Mouse (Mus musculus) heart, postnatal 0 days (tissue): ENCODE measurements around the gene Islr2. TPM values are rescaled to one million over a fixed set of nuclear protein-coding genes. Genes with fewer than 3 reads are reported as not detected.

Experiments
- ATAC-seq: fragments of 200-750 bp; cut with Nextera tagmentation; 2 replicates; pipeline ENCODE4 v1.8.0; 2017; ENCODE audit warnings: low read depth, moderate number of reproducible peaks, moderate library complexity; ENCODE audit not compliant: insufficient read depth
- DNase-seq: peaks from one replicate; pipeline ENCODE4 v3.0.0-alpha.2; 2016; ENCODE audit warnings: low spot score
- H3K27ac ChIP-seq: fragments of 300-500 bp; sonication (generic); 2 replicates; pipeline ENCODE4 v1.5.1; 2014; ENCODE audit warnings: low read depth, mild to moderate bottlenecking
- H3K27me3 ChIP-seq: fragments of 300-500 bp; sonication (generic); 2 replicates; pipeline ENCODE4 v1.6.1; 2014; ENCODE audit warnings: low read length, mixed read lengths; ENCODE audit not compliant: control insufficient read depth, insufficient read depth
- H3K36me3 ChIP-seq: fragments of 300-500 bp; sonication (generic); replicated peaks from 2 replicates; pipeline ENCODE4 v1.6.1; 2014; ENCODE audit warnings: low read length, mixed read lengths; ENCODE audit not compliant: control insufficient read depth, insufficient read depth
- H3K4me1 ChIP-seq: fragments of 300-500 bp; sonication (generic); 2 replicates; pipeline ENCODE4 v1.6.1; 2014; ENCODE audit warnings: antibody characterized with exemption; ENCODE audit not compliant: control insufficient read depth, insufficient read depth
- H3K4me2 ChIP-seq: fragments of 300-500 bp; sonication (generic); 2 replicates; pipeline ENCODE4 v1.6.1; 2014; ENCODE audit warnings: low read depth, mild to moderate bottlenecking, low read length, moderate library complexity
- H3K4me3 ChIP-seq: fragments of 300-500 bp; sonication (generic); 2 replicates; pipeline ENCODE4 v1.5.1; 2014; ENCODE audit warnings: low read depth, low read length
- H3K9ac ChIP-seq: fragments of 300-500 bp; sonication (generic); replicated peaks from 2 replicates; pipeline ENCODE4 v1.6.1; 2014; ENCODE audit warnings: low read depth, low read length, mixed read lengths
- H3K9me3 ChIP-seq: fragments of 300-500 bp; sonication (generic); replicated peaks from 2 replicates; pipeline ENCODE4 v1.6.1; 2016; ENCODE audit warnings: low read length; ENCODE audit not compliant: control insufficient read depth
- CTCF ChIP-seq: IDR thresholded peaks from 2 replicates; pipeline ENCODE4 v1.5.1; 2016; ENCODE audit warnings: antibody characterized with exemption, control low read depth, low read depth
- EP300 ChIP-seq: IDR thresholded peaks from 2 replicates; pipeline ENCODE4 v1.6.1; 2016; ENCODE audit warnings: antibody characterized with exemption, low read depth
- WGBS: fragments of 180-500 bp; shearing (Covaris S2); extraction: QIAGEN DNeasy Blood & Tissue Kit; methylation state at CpG from one replicate; pipeline ENCODE4 v1.1.7; 2014; 5-methylcytosine and 5-hydroxymethylcytosine counted together
- polyA plus RNA-seq: library from polyadenylated mRNA; unstranded; fragments of >200 nt; fragmentation: Nextera tagmentation; extraction: Ambion mirVana; gene quantifications from 2 replicates; pipeline ENCODE4 v1.2.1, GENCODE M21; 2015
- total RNA-seq: library from RNA; depleted of rRNA; stranded (reverse); fragments of >200 nt; gene quantifications from 2 replicates; pipeline ENCODE4 v1.2.3, GENCODE M21; 2014; ENCODE audit warnings: low replicate concordance

The Islr2 gene
- total and polyA plus RNA-seq, 2 experiments from 2014 or later = 0.08 to 0.69 TPM

- 14% methylated on average over 4 of the region's 4 CpGs for WGBS
- H3K4me1 ChIP-seq = peaks cover 5% of the 10 kb centered on the region; the same call in 1 of the 2 replicates
- H3K27me3 ChIP-seq = no peaks in the 10 kb centered on the region
- DNase-seq = no peak
- no peak overlapping the region for H3K4me3 ChIP-seq
- no peak overlapping the region for H3K4me2 ChIP-seq
- H3K27ac ChIP-seq = peak overlapping the region; percentile 43
- ATAC-seq = no peak
- H3K36me3 ChIP-seq = no peaks in the 10 kb centered on the region
- no peaks in the 10 kb centered on the region for H3K9me3 ChIP-seq
- no peak for TF ChIP-seq EP300
- TF ChIP-seq CTCF = no peak
- H3K9ac ChIP-seq = no peak overlapping the region
These were observed 44.3 kb downstream of the Islr2 start for GRCm38 (mm10) chr9:58159855-58160254.

GRCm38 (mm10) chr9:58158541-58159311, 45.4 kb downstream of the Islr2 start:
- H3K27me3 ChIP-seq = no peaks in the 10 kb centered on the region
- peak overlapping the region; percentile 40 for H3K4me2 ChIP-seq
- 42% methylated on average over 7 of the region's 7 CpGs for WGBS
- peaks cover 5% of the 10 kb centered on the region; the same call in 1 of the 2 replicates for H3K4me1 ChIP-seq
- peak; percentile 15 for DNase-seq
- H3K27ac ChIP-seq = peak overlapping the region; percentile 79
- no peak overlapping the region for H3K9ac ChIP-seq
- H3K4me3 ChIP-seq = peak overlapping the region; percentile 9
- H3K36me3 ChIP-seq = no peaks in the 10 kb centered on the region
- TF ChIP-seq EP300 = no peak
- no peak for TF ChIP-seq CTCF
- ATAC-seq = peak; percentile 60
- H3K9me3 ChIP-seq = no peaks in the 10 kb centered on the region

- Histone ChIP-seq H3K27ac (peak overlapping the region; percentile 79), H3K36me3 (no peaks in the 10 kb centered on the region)
- WGBS = 79% methylated on average over 13 of the region's 13 CpGs
These were observed 46.3 kb downstream of the Islr2 start for GRCm38 (mm10) chr9:58157838-58158237.

GRCm38 (mm10) chr9:58156819-58157560, 47.1 kb downstream of the Islr2 start:
- Histone ChIP-seq H3K27ac (no peak overlapping the region), H3K4me1 (peaks cover 5% of the 10 kb centered on the region; the same call in 1 of the 2 replicates), H3K9ac (no peak overlapping the region), H3K36me3 (no peaks in the 10 kb centered on the region), H3K4me2 (0 out of 2 replicates have a peak overlapping the region, but pooled peaks have one; percentile 40), H3K27me3 (no peaks in the 10 kb centered on the region), H3K9me3 (no peaks in the 10 kb centered on the region), H3K4me3 (no peak overlapping the region)
- WGBS = 87% methylated on average over 22 of the region's 22 CpGs
- ATAC-seq = no peak
- TF ChIP-seq EP300 = no peak
- no peak for TF ChIP-seq CTCF
- no peak for DNase-seq

More at GRCm38 (mm10) chr9:58157838-58158237, 46.3 kb downstream of the Islr2 start:
- Histone ChIP-seq H3K9me3 (no peaks in the 10 kb centered on the region), H3K4me2 (peak overlapping the region; percentile 40), H3K4me1 (peaks cover 5% of the 10 kb centered on the region; the same call in 1 of the 2 replicates), H3K4me3 (peak overlapping the region; percentile 12; the same call in 1 of the 2 replicates), H3K27me3 (no peaks in the 10 kb centered on the region), H3K9ac (no peak overlapping the region; the same call in 1 of the 2 replicates)
- ATAC-seq (no peak), DNase-seq (no peak)
- TF ChIP-seq EP300 = no peak
- no peak for TF ChIP-seq CTCF

GRCm38 (mm10) chr9:58155366-58155765, 48.8 kb downstream of the Islr2 start:
- ATAC-seq = no peak
- Histone ChIP-seq H3K9me3 (no peaks in the 10 kb centered on the region), H3K27ac (no peak overlapping the region), H3K4me2 (no peak overlapping the region), H3K9ac (no peak overlapping the region), H3K4me1 (peaks cover 5% of the 10 kb centered on the region; the same call in 1 of the 2 replicates), H3K4me3 (no peak overlapping the region), H3K36me3 (no peaks in the 10 kb centered on the region), H3K27me3 (no peaks in the 10 kb centered on the region)
- WGBS = 35% methylated on average over 3 of the region's 3 CpGs
- DNase-seq = peak; percentile 30
- no peak for TF ChIP-seq CTCF
- no peak for TF ChIP-seq EP300
